Mouse (Mus musculus) heart, adult 2 months (tissue): ENCODE results near the gene Upp2. TPM values are rescaled to one million over a fixed set of nuclear protein-coding genes. Genes with fewer than 3 reads are reported as not detected.

Source experiments
- DNase-seq, 2 experiments: peaks; one replicate each; pipeline ENCODE4 v3.0.0; 2021
- H3K27ac ChIP-seq: fragments of 200-600 bp; 2 replicates; pipeline ENCODE4 v1.8.1; 2022
- H3K27me3 ChIP-seq: fragments of 200-500 bp; 2 replicates; pipeline ENCODE4 v1.6.1; 2012; ENCODE audit warnings: mild to moderate bottlenecking, low read length, inconsistent platforms, mixed read lengths; ENCODE audit not compliant: control insufficient read depth, insufficient read depth
- H3K36me3 ChIP-seq: fragments of 200-500 bp; 2 replicates; pipeline ENCODE4 v1.6.1; 2012; ENCODE audit warnings: low read length, inconsistent platforms; ENCODE audit not compliant: control insufficient read depth, insufficient read depth
- H3K4me1 ChIP-seq: fragments of 200-500 bp; 2 replicates; pipeline ENCODE4 v1.6.1; 2011; ENCODE audit warnings: low read length; ENCODE audit not compliant: control insufficient read depth, insufficient read depth
- H3K4me3 ChIP-seq: fragments of 200-600 bp; 2 replicates; pipeline ENCODE4 v1.8.1; 2022
- H3K79me2 ChIP-seq: fragments of 200-500 bp; replicated peaks from 2 replicates; pipeline ENCODE4 v1.6.1; 2012; ENCODE audit warnings: mild to moderate bottlenecking, inconsistent platforms, low read length, moderate library complexity, mixed read lengths; ENCODE audit not compliant: control insufficient read depth, insufficient read depth
- H3K9ac ChIP-seq: fragments of 200-500 bp; 2 replicates; pipeline ENCODE4 v1.6.1; 2012; ENCODE audit warnings: low read depth, mild to moderate bottlenecking, control low read depth, inconsistent platforms, low read length, mixed read lengths
- CTCF ChIP-seq: fragments of 200-600 bp; IDR thresholded peaks from 2 replicates; pipeline ENCODE4 v1.8.1; 2022; ENCODE audit warnings: antibody characterized with exemption, mild to moderate bottlenecking, moderate library complexity
- EP300 ChIP-seq: fragments of 200-500 bp; IDR thresholded peaks from 2 replicates; pipeline ENCODE4 v1.6.1; 2011; ENCODE audit warnings: low read depth, low read length, control low read depth; ENCODE audit not compliant: insufficient read depth
- POLR2A ChIP-seq: fragments of 200-500 bp; IDR thresholded peaks from 2 replicates; pipeline ENCODE4 v1.6.1; 2011; ENCODE audit warnings: mild to moderate bottlenecking, low read depth, low read length, control low read depth; ENCODE audit not compliant: insufficient read depth
- WGBS: fragments of 180-500 bp; shearing (Covaris S2); methylation state at CpG from one replicate; pipeline ENCODE4 v1.1.7; 2018; 5-methylcytosine and 5-hydroxymethylcytosine counted together
- intact Hi-C: fragments of 180-260 bp; cut with DNase I; formaldehyde crosslinking; loops from one replicate; pipeline ENCODE4 v1.15.1; 2025
- polyA plus RNA-seq: library from polyadenylated mRNA; depleted of rRNA; stranded (reverse); fragments of >200 nt; gene quantifications from 2 replicates; pipeline ENCODE4 v1.2.3, GENCODE M21; 2012
- total RNA-seq, 2 experiments: library from RNA; stranded (reverse); gene quantifications; 2 replicates each; pipeline ENCODE4 v1.2.3; 2021

The Upp2 gene
- total and polyA plus RNA-seq, 3 experiments: 2.2 to 3.3 (median 3.0) TPM

- Histone ChIP-seq H3K36me3 (no peaks in the 10 kb centered on the region), H3K4me3 (no peak overlapping the region), H3K79me2 (no peaks in the 10 kb centered on the region), H3K9ac (no peak overlapping the region), H3K4me1 (peaks cover 1% of the 10 kb centered on the region; the same call in 1 of the 2 replicates), H3K27ac (no peak overlapping the region), H3K27me3 (no peaks in the 10 kb centered on the region)
- 36% methylated on average over 9 of the region's 9 CpGs for WGBS
- TF ChIP-seq POLR2A: no peak
- TF ChIP-seq CTCF: peak; percentile 86
- peak; percentile 81 for TF ChIP-seq EP300
- intact Hi-C loops: loop anchor here (1.0 to 5.0 kb wide), 5 partner anchors 86 to 611 kb away; partner anchors contain the start of genes Acvr1 and Upp2
- DNase-seq: peak; percentile 36 to 67
Observed at GRCm38 (mm10) chr2:58667991-58668390, 100.9 kb downstream of the Upp2 start.

GRCm38 (mm10) chr2:58669114-58669513 lies 102.0 kb downstream of the Upp2 start:
- Histone ChIP-seq H3K36me3 (no peaks in the 10 kb centered on the region), H3K4me3 (no peak overlapping the region), H3K9ac (no peak overlapping the region), H3K27ac (no peak overlapping the region), H3K27me3 (no peaks in the 10 kb centered on the region), H3K4me1 (peaks cover 1% of the 10 kb centered on the region; the same call in 1 of the 2 replicates), H3K79me2 (no peaks in the 10 kb centered on the region)
- 64% methylated on average over 3 of the region's 3 CpGs for WGBS
- intact Hi-C loops: loop anchor here (2.0 to 5.0 kb wide), 4 partner anchors 87 to 612 kb away; partner anchors contain the start of genes Acvr1 and Upp2
- TF ChIP-seq EP300 (no peak), CTCF (no peak), POLR2A (no peak)
- no peak for DNase-seq

- 93% methylated on average over 2 of the region's 2 CpGs for WGBS
- Histone ChIP-seq H3K27me3 (no peaks in the 10 kb centered on the region), H3K36me3 (no peaks in the 10 kb centered on the region), H3K4me3 (no peak overlapping the region), H3K9ac (no peak overlapping the region), H3K27ac (no peak overlapping the region), H3K4me1 (no peaks in the 10 kb centered on the region), H3K79me2 (no peaks in the 10 kb centered on the region)
- no peak for TF ChIP-seq CTCF
- no peak for TF ChIP-seq EP300
- TF ChIP-seq POLR2A: no peak
- intact Hi-C loops: no loop called here
- DNase-seq: no peak
Observed at GRCm38 (mm10) chr2:58672520-58672919, 105.4 kb downstream of the Upp2 start.

- Histone ChIP-seq H3K27ac (no peak overlapping the region), H3K4me1 (no peaks in the 10 kb centered on the region), H3K9ac (no peak overlapping the region), H3K36me3 (no peaks in the 10 kb centered on the region), H3K79me2 (no peaks in the 10 kb centered on the region), H3K4me3 (no peak overlapping the region), H3K27me3 (no peaks in the 10 kb centered on the region)
- no peak for DNase-seq
- WGBS: 80% methylated on average over 12 of the region's 12 CpGs
- no peak for TF ChIP-seq POLR2A
- no peak for TF ChIP-seq CTCF
- no peak for TF ChIP-seq EP300
- intact Hi-C loops: loop anchor here (5.0 kb wide), 2 partner anchors 742 to 757 kb away; no protein-coding TSS in a partner anchor
Observed at GRCm38 (mm10) chr2:58679968-58680367, 112.9 kb downstream of the Upp2 start.

GRCm38 (mm10) chr2:58680794-58681193 lies 113.7 kb downstream of the Upp2 start:
- DNase-seq: peak; percentile 38 to 75
- Histone ChIP-seq H3K36me3 (no peaks in the 10 kb centered on the region), H3K4me1 (no peaks in the 10 kb centered on the region), H3K27me3 (no peaks in the 10 kb centered on the region), H3K79me2 (no peaks in the 10 kb centered on the region), H3K9ac (no peak overlapping the region), H3K27ac (no peak overlapping the region), H3K4me3 (no peak overlapping the region)
- 30% methylated on average over 6 of the region's 6 CpGs for WGBS
- intact Hi-C loops: loop anchor here (5.0 kb wide), 2 partner anchors 742 to 757 kb away; no protein-coding TSS in a partner anchor
- TF ChIP-seq CTCF (peak; percentile 87), POLR2A (no peak), EP300 (no peak)

- no peaks in the 10 kb centered on the region for H3K79me2 ChIP-seq
- intact Hi-C loops: loop anchor here (5.0 kb wide), 2 partner anchors 741 to 756 kb away; no protein-coding TSS in a partner anchor
- WGBS: 69% methylated on average over 3 of the region's 3 CpGs
Observed at GRCm38 (mm10) chr2:58681394-58681793, 114.3 kb downstream of the Upp2 start.

More at GRCm38 (mm10) chr2:58681394-58681793, 114.3 kb downstream of the Upp2 start:
- H3K36me3 ChIP-seq: no peaks in the 10 kb centered on the region
- no peak for DNase-seq
- no peak overlapping the region for H3K9ac ChIP-seq
- H3K4me1 ChIP-seq: no peaks in the 10 kb centered on the region
- H3K27ac ChIP-seq: no peak overlapping the region
- no peak overlapping the region for H3K4me3 ChIP-seq
- TF ChIP-seq EP300 (no peak), CTCF (no peak), POLR2A (no peak)
- no peaks in the 10 kb centered on the region for H3K27me3 ChIP-seq
